Mouse (Mus musculus) embryonic fibroblast, embryonic 13.5 days (primary cell): ENCODE measurements around the gene Ing5. TPM values are rescaled to one million over a fixed set of nuclear protein-coding genes. Genes with fewer than 3 reads are reported as not detected.
A peak's percentile ranks its signal among the peaks of the same experiment; 100 is the strongest.

ENCODE experiments used
- H3K27ac ChIP-seq: 2 replicates; pipeline ENCODE4 v1.5.1; 2012; ENCODE audit warnings: low read length, control low read depth, inconsistent platforms; ENCODE audit not compliant: insufficient read depth
- H3K4me1 ChIP-seq: 2 replicates; pipeline ENCODE4 v1.6.1; 2011; ENCODE audit warnings: low read length; ENCODE audit not compliant: control insufficient read depth, insufficient read depth
- H3K4me3 ChIP-seq: 2 replicates; pipeline ENCODE4 v1.5.1; 2011; ENCODE audit warnings: mild to moderate bottlenecking, control low read depth, low read length; ENCODE audit not compliant: insufficient read depth
- CTCF ChIP-seq: IDR thresholded peaks from 2 replicates; pipeline ENCODE4 v1.5.1; 2011; ENCODE audit warnings: mild to moderate bottlenecking, control low read depth, low read length, moderate library complexity, borderline replicate concordance; ENCODE audit not compliant: insufficient read depth
- POLR2A ChIP-seq: IDR thresholded peaks from 2 replicates; pipeline ENCODE4 v1.6.1; 2011; ENCODE audit warnings: low read depth, mild to moderate bottlenecking, control low read depth, low read length, moderate library complexity
- polyA plus RNA-seq: library from polyadenylated mRNA; stranded (reverse); fragments of >200 nt; gene quantifications from 2 replicates; pipeline ENCODE4 v1.2.4, GENCODE M21; 2011; ENCODE audit warnings: low read depth; ENCODE audit not compliant: missing spikeins, insufficient read length

The Ing5 gene
- polyA plus RNA-seq, 1 experiment = 10.7 TPM

DNA sequence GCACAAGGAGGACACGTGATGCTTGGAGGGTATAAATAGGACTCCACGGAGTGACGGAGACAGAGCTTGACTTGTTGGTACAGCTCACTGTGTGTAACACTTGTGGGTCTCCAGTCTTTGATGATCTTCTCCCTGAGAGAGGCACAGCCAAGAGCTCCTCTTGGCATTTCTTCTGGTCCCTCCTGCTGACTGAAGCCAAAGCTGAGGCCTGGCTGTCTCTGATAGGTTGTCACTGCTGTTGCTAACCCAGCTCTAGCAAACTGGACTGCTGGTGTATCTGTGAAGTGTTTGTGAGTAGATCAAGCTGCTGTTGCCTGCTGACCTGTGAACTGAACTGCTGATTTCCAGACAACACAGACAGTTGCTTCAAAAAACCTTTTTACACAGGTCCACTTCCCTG, 33.9 kb upstream of the Ing5 start:
- no peak for TF ChIP-seq POLR2A
- no peak for TF ChIP-seq CTCF
- Histone ChIP-seq H3K4me1 (no peaks in the 10 kb centered on the region), H3K27ac (no peak overlapping the region), H3K4me3 (no peak overlapping the region)

DNA sequence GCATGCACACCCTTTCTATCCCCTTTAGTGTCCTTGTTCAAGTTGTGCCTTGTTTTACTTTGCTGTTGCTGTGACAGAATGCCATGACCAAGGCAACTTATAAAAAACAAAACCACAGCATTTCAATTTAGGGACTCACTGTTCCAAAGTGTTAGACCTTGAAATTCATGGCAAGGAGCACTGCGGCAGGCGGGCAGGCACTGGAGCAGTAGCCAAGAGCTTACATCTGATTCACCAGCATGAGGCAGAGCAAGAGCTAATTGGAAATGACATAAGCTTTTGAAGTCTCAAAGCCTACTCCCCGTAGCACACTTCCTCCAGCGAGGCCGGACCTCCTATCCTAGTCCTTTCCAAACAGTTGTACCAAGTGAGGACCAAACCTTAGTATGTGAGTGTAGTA, 27.1 kb upstream of the Ing5 start:
- H3K4me1 ChIP-seq = no peaks in the 10 kb centered on the region
- TF ChIP-seq CTCF (no peak), POLR2A (no peak)
- H3K27ac ChIP-seq = no peak overlapping the region
- H3K4me3 ChIP-seq = no peak overlapping the region

DNA sequence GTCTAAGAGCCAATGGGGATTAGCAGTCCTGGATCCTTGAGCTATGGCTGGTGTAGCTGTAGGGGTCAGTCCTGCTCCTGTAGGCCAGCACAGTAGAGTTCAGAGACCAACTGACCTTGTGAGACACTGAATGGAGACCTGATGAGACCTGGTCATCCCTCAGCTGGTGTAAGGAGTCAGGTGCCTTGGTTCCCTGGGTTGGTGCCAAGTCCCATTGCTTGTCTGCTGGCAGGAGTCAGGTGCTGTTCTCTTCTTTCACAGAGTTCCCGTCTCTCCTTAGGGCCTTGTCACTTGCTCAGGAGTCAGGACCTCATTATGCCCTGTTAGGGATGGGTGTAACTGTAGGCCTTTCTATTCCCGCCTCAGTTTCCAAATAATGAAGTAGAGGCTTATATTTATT, 16.9 kb upstream of the Ing5 start:
- TF ChIP-seq POLR2A (no peak), CTCF (no peak)
- no peak overlapping the region for H3K4me3 ChIP-seq
- H3K27ac ChIP-seq = no peak overlapping the region
- H3K4me1 ChIP-seq = no peaks in the 10 kb centered on the region

DNA sequence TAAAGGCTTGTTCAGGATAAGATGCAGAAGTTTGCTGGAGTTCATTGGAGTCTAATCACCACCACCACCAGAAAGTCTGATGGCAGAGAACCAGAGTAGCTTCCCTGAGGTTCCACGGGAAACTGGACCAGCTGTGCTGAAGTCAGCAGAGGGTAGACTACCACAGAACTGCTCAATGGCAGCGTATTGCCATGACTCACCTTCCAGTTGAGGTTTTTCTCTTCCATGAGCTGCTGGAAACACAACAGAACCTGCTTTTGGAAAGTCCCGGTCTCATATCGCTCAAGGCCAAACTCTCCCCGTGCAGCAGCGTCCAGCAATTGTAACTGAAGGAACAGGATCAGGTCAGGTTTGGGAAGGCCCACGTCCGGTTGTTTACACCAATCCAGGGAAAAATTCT, 9.2 kb upstream of the Ing5 start:
- no peak overlapping the region for H3K27ac ChIP-seq
- no peaks in the 10 kb centered on the region for H3K4me1 ChIP-seq
- no peak overlapping the region for H3K4me3 ChIP-seq
- TF ChIP-seq POLR2A = no peak
- no peak for TF ChIP-seq CTCF

DNA sequence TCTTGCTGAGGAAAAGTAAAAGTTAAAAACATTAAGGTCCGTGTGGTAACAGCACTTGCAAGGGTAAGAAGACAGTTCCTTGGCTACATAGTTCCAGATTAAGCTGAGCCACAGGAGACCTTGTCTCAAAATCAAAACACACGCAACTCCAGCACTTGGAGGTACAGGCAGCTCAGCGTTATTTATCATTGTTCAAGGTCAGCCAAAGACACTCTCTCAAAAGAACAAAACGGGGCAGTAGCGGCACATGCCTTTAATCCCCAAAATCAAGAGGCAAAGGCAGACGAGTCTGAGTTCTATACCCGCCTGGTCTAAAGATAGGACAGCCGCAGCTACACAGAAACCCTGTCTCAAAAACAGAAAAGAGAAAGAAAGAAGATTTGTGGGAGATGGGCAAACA, 7.9 kb upstream of the Ing5 start:
- H3K4me1 ChIP-seq = no peaks in the 10 kb centered on the region
- no peak overlapping the region for H3K27ac ChIP-seq
- no peak overlapping the region for H3K4me3 ChIP-seq
- TF ChIP-seq POLR2A (no peak), CTCF (no peak)

DNA sequence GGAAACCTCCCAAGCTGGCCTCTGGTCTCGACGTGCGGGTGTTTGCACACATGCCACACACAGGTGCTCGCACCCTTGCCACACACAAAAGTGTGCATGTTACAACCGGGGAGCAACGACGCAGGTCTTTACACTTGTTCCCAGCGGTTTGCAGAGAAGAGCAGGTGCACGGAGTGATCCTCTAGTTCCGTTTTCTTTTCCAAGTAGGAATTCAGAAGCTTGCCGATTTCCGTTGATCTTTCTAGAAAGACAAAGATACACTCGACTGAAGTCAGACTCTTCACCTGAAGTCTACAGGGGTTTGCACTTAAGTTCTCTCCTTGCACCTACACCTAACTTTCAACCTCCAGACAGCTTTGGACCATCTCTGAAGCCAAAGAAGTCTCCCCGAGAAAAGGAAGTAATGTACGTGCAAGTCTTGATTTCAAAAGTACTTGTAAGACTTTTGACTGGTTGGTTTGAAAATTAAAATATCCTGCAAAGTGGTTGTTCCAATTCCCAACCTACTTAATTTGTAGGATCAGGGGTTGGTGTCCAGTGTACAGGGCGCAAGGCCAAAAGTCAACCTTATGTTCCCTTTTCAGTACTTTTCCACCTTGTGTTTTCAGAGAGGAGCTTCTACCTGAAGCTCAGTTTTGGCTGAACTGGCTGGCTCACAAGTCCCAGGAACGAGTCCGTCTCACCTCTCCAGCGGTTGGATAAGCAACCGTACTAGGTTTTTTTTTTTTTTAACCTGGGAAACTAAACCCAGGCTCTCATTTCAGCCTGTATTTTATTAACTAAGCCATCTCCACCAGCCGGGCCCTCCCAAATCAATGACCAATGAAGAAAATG, 2.9 kb upstream of the Ing5 start:
- Histone ChIP-seq H3K27ac (no peak overlapping the region), H3K4me3 (peak overlapping the region; percentile 73), H3K4me1 (0 out of 2 replicates have a peak, but pooled peaks cover 2% of the 10 kb centered on the region)
- peak; percentile 8; the same call in 1 of the 2 replicates for TF ChIP-seq POLR2A
- TF ChIP-seq CTCF = no peak

DNA sequence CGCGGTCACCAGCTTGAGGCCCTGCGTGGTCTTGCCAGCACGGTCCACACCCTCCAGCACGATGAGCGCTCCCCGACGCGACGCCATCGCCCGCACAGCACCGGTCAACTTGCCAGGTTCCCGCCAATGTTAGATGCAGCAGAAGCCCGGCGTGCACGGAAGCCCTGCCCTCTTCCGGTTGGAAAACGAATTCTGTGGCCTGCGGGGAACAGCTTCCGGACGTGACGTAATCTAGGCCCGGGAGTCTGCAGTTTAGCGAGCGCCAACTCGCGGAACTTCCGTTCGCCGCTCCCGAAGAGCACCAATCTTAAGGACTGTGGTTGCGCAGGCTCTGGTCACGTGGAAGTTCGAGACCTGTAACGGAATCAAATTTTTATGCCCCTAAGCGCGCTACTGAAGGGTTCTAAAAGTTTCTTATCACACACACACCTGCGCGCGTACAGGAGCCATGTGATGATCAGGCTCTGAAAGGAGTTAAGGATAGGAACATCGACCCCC, 2.0 kb upstream of the Ing5 start, which contains the start of gene Dtymk:
Gene Dtymk (minus strand): TSS at position 194 of the 498 bp plus-strand sequence.
- peak; percentile 69 for TF ChIP-seq POLR2A
- no peak for TF ChIP-seq CTCF
- Histone ChIP-seq H3K4me1 (0 out of 2 replicates have a peak, but pooled peaks cover 2% of the 10 kb centered on the region), H3K4me3 (peak within 1 kb of the TSS; percentile 73), H3K27ac (peak within 1 kb of the TSS; percentile 90)

DNA sequence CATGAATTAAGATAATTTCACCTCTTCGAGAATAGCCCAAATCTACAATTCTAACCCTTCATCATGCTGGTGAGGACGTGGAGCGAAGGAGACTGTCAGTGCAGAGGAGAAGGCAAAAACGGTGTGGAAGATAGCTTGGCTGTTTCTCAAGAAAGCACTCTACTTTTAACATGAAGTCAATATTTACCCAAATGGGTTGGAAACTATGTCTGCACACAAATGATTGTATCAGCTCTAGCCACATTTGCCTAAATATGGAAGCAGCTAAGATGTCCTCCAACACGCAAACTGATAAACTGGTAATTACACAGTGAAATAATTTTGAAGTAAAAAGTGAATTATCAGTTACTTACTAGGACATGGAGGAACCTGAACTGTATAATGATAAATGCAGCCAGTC, 994 bp upstream of the Ing5 start:
- H3K27ac ChIP-seq = peak overlapping the region; percentile 90; the same call in 1 of the 2 replicates
- TF ChIP-seq POLR2A (no peak), CTCF (no peak)
- H3K4me3 ChIP-seq = peak overlapping the region; percentile 41; the same call in 1 of the 2 replicates
- H3K4me1 ChIP-seq = 0 out of 2 replicates have a peak, but pooled peaks cover 2% of the 10 kb centered on the region

DNA sequence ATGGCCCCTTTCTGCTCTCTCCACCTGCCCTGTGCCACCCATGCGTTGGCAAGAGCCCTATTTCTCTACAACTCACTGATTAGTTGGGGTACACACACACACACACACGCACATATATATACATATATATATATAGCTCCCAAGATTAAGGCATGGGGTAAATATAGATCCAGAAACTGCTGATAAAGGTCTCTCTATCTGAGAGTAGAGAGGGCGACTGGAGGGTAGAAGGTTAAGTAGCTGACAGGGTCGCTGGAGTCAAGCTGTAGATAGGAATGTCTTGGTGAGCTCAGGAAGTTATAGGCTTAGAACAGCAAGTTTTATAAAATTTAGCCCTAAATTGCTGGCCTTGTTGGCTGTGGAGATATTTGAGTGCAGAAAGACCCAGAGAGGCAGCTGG, 1.1 kb downstream of the Ing5 start:
- Histone ChIP-seq H3K4me3 (peak overlapping the region; percentile 89), H3K4me1 (0 out of 2 replicates have a peak, but pooled peaks cover 2% of the 10 kb centered on the region), H3K27ac (no peak overlapping the region)
- TF ChIP-seq POLR2A (no peak), CTCF (no peak)

DNA sequence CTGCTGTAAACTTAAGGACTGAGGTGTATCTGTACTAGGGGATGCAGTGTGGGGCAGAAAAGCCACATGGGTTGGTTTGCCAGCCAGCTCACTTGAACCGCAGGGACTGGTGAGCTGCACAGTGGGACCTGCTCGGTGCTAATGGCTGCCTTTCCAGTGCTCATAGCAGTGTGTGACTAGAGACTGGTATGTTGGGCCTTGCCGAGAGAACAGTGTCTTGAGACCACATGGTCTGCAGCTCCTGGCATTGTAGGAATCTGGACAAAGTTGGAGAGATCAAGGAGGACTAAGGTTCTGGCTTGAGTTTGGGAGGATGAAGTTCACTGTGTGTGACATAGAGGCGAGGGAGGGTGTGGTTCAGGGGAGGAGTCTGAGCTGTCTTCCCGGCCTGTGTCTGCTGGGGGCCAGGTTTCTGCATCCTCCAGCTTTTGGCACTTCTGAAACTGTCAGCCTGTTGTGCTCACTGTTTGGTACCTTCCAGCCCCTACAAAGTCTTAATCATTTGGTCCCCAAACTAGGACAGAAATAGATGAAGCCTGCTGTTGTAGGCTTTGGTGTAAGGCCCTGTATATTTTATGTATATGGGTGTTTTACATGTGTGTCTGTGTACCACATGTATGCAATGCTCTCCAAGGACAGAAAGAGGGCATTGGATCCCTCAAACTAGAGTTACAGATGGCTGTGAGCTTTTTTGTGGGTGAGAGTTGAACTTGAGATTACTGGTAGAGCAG, 1.6 kb downstream of the Ing5 start:
- TF ChIP-seq CTCF (no peak), POLR2A (no peak)
- Histone ChIP-seq H3K27ac (no peak overlapping the region), H3K4me1 (0 out of 2 replicates have a peak, but pooled peaks cover 2% of the 10 kb centered on the region), H3K4me3 (no peak overlapping the region)
